Mouse (Mus musculus): Measurements from ENCODE around the gene Cfap77. TPM values are rescaled to one million over a fixed set of nuclear protein-coding genes. Genes with fewer than 3 reads are reported as not detected.

Cfap77 gene
- polyA plus RNA-seq, 1 experiment = 0.31 TPM

- Histone ChIP-seq H3K4me3 (ENCODE audit: insufficient read depth, low read depth, low read length) (no peak overlapping the region), H3K27ac (ENCODE audit: insufficient read depth, low read depth, low read length) (no peak overlapping the region), H3K27me3 (replicated peaks; ENCODE audit: control insufficient read depth, insufficient read depth, low read length) (0 out of 2 replicates have a peak, but pooled peaks cover 1% of the 10 kb centered on the region), H3K36me3 (ENCODE audit: control insufficient read depth, insufficient read depth, low read length) (no peaks in the 10 kb centered on the region), H3K4me1 (ENCODE audit: control insufficient read depth, insufficient read depth, low read length) (no peaks in the 10 kb centered on the region; the same call in 1 of the 2 replicates)
- DNase-seq = no peak
- 86% methylated on average over 9 of the region's 9 CpGs for WGBS
- TF ChIP-seq CTCF (conservative IDR thresholded peaks at IDR 0.05; ENCODE audit: insufficient read depth, insufficient read length, low read depth, low read length) = no peak
- TF ChIP-seq POLR2A (IDR thresholded peaks at IDR 0.05; ENCODE audit: low read depth, low read length) = no peak
These were observed 150.1 kb downstream of the Cfap77 start for GRCm38 (mm10) chr2:28904786-28905185.

- no peak for DNase-seq
- Histone ChIP-seq H3K27me3 (replicated peaks; ENCODE audit: control insufficient read depth, insufficient read depth, low read length) (no peaks in the 10 kb centered on the region), H3K4me3 (ENCODE audit: insufficient read depth, low read depth, low read length) (no peak overlapping the region), H3K27ac (ENCODE audit: insufficient read depth, low read depth, low read length) (no peak overlapping the region), H3K4me1 (ENCODE audit: control insufficient read depth, insufficient read depth, low read length) (no peaks in the 10 kb centered on the region), H3K36me3 (ENCODE audit: control insufficient read depth, insufficient read depth, low read length) (no peaks in the 10 kb centered on the region)
- TF ChIP-seq CTCF (conservative IDR thresholded peaks at IDR 0.05; ENCODE audit: insufficient read depth, insufficient read length, low read depth, low read length) (no peak), POLR2A (IDR thresholded peaks at IDR 0.05; ENCODE audit: low read depth, low read length) (no peak)
- 80% methylated on average over 5 of the region's 5 CpGs for WGBS
These were observed 151.0 kb downstream of the Cfap77 start for GRCm38 (mm10) chr2:28903871-28904270.

- WGBS = 95% methylated on average over 8 of the region's 8 CpGs
- no peaks in the 10 kb centered on the region for H3K27me3 ChIP-seq (replicated peaks; ENCODE audit: control insufficient read depth, insufficient read depth, low read length)
- DNase-seq = no peak
- H3K4me3 ChIP-seq (ENCODE audit: insufficient read depth, low read depth, low read length) = no peak overlapping the region
- TF ChIP-seq POLR2A (IDR thresholded peaks at IDR 0.05; ENCODE audit: low read depth, low read length) = no peak
- TF ChIP-seq CTCF (conservative IDR thresholded peaks at IDR 0.05; ENCODE audit: insufficient read depth, insufficient read length, low read depth, low read length) = no peak
- H3K27ac ChIP-seq (ENCODE audit: insufficient read depth, low read depth, low read length) = no peak overlapping the region
- no peaks in the 10 kb centered on the region for H3K4me1 ChIP-seq (ENCODE audit: control insufficient read depth, insufficient read depth, low read length)
- H3K36me3 ChIP-seq (ENCODE audit: control insufficient read depth, insufficient read depth, low read length) = no peaks in the 10 kb centered on the region
These were observed 152.6 kb downstream of the Cfap77 start for GRCm38 (mm10) chr2:28902291-28902690.

GRCm38 (mm10) chr2:28897340-28897899 lies 157.4 kb downstream of the Cfap77 start:
- TF ChIP-seq CTCF (conservative IDR thresholded peaks at IDR 0.05; ENCODE audit: insufficient read depth, insufficient read length, low read depth, low read length) = no peak
- TF ChIP-seq POLR2A (IDR thresholded peaks at IDR 0.05; ENCODE audit: low read depth, low read length) = no peak
- Histone ChIP-seq H3K4me3 (ENCODE audit: insufficient read depth, low read depth, low read length) (no peak overlapping the region), H3K27ac (ENCODE audit: insufficient read depth, low read depth, low read length) (no peak overlapping the region), H3K36me3 (ENCODE audit: control insufficient read depth, insufficient read depth, low read length) (no peaks in the 10 kb centered on the region), H3K4me1 (ENCODE audit: control insufficient read depth, insufficient read depth, low read length) (no peaks in the 10 kb centered on the region; the same call in 1 of the 2 replicates), H3K27me3 (replicated peaks; ENCODE audit: control insufficient read depth, insufficient read depth, low read length) (no peaks in the 10 kb centered on the region)
- DNase-seq = no peak
- 84% methylated on average over 4 of the region's 4 CpGs for WGBS

GRCm38 (mm10) chr2:28895876-28896275 lies 159.0 kb downstream of the Cfap77 start:
- H3K36me3 ChIP-seq (ENCODE audit: control insufficient read depth, insufficient read depth, low read length) = no peaks in the 10 kb centered on the region
- H3K27me3 ChIP-seq (replicated peaks; ENCODE audit: control insufficient read depth, insufficient read depth, low read length) = no peaks in the 10 kb centered on the region
- H3K4me1 ChIP-seq (ENCODE audit: control insufficient read depth, insufficient read depth, low read length) = no peaks in the 10 kb centered on the region; the same call in 1 of the 2 replicates
- no peak for TF ChIP-seq POLR2A (IDR thresholded peaks at IDR 0.05; ENCODE audit: low read depth, low read length)
- TF ChIP-seq CTCF (conservative IDR thresholded peaks at IDR 0.05; ENCODE audit: insufficient read depth, insufficient read length, low read depth, low read length) = no peak
- no peak overlapping the region for H3K4me3 ChIP-seq (ENCODE audit: insufficient read depth, low read depth, low read length)
- H3K27ac ChIP-seq (ENCODE audit: insufficient read depth, low read depth, low read length) = no peak overlapping the region
- 80% methylated on average over 7 of the region's 7 CpGs for WGBS
- DNase-seq = no peak

DNA sequence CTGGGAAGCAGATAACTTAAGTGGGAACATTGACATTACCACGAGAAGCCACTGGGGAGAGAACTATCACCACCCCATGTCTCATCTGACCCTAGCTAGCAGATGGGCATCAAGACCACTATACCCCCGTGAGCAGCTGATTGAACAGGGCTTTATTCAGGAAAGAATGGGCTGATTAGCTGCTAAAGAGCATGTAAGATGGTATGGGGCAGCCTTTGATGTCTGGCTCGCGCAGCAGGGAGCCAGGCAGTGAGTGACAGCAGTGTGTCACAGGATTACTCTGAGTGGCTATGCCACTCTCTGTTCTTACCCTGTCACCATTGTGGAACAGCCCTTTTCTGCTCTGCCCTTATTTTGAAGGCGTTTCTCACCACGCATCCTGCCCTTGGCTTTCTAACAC lies 161.3 kb downstream of the Cfap77 start:
- 80% methylated on average over 6 of the region's 6 CpGs for WGBS
- no peak for DNase-seq
- H3K4me3 ChIP-seq (ENCODE audit: insufficient read depth, low read depth, low read length) = no peak overlapping the region
- H3K27ac ChIP-seq (ENCODE audit: insufficient read depth, low read depth, low read length) = no peak overlapping the region
- no peaks in the 10 kb centered on the region for H3K36me3 ChIP-seq (ENCODE audit: control insufficient read depth, insufficient read depth, low read length)
- TF ChIP-seq POLR2A (IDR thresholded peaks at IDR 0.05; ENCODE audit: low read depth, low read length) = no peak
- TF ChIP-seq CTCF (conservative IDR thresholded peaks at IDR 0.05; ENCODE audit: insufficient read depth, insufficient read length, low read depth, low read length) = no peak
- no peaks in the 10 kb centered on the region for H3K27me3 ChIP-seq (replicated peaks; ENCODE audit: control insufficient read depth, insufficient read depth, low read length)
- H3K4me1 ChIP-seq (ENCODE audit: control insufficient read depth, insufficient read depth, low read length) = no peaks in the 10 kb centered on the region; the same call in 1 of the 2 replicates

- no peak for TF ChIP-seq CTCF (conservative IDR thresholded peaks at IDR 0.05; ENCODE audit: insufficient read depth, insufficient read length, low read depth, low read length)
- TF ChIP-seq POLR2A (IDR thresholded peaks at IDR 0.05; ENCODE audit: low read depth, low read length) = no peak
- Histone ChIP-seq H3K36me3 (ENCODE audit: control insufficient read depth, insufficient read depth, low read length) (no peaks in the 10 kb centered on the region), H3K4me3 (ENCODE audit: insufficient read depth, low read depth, low read length) (no peak overlapping the region), H3K27ac (ENCODE audit: insufficient read depth, low read depth, low read length) (no peak overlapping the region), H3K27me3 (replicated peaks; ENCODE audit: control insufficient read depth, insufficient read depth, low read length) (no peaks in the 10 kb centered on the region), H3K4me1 (ENCODE audit: control insufficient read depth, insufficient read depth, low read length) (no peaks in the 10 kb centered on the region; the same call in 1 of the 2 replicates)
- WGBS = 31% methylated on average over 1 of the region's 1 CpGs
- DNase-seq = peak; percentile 51
These were observed 162.1 kb downstream of the Cfap77 start for GRCm38 (mm10) chr2:28892796-28893195.

All from kidney, adult 2 months (tissue).